Mouse (Mus musculus) thymus, postnatal 4 days (tissue): ENCODE data around the gene Mpped1.
A peak's percentile ranks its signal among the peaks of the same experiment; 100 is the strongest.

Experiments
- DNase-seq: peaks from one replicate; pipeline ENCODE4 v3.0.0; 2021

Gene Mpped1

GRCm38 (mm10) chr15:83779387-83779786 is at the start of gene Mpped1:
Gene Mpped1 (plus strand): TSS chr15:83779467.
- DNase-seq: no peak

GRCm38 (mm10) chr15:83740676-83741422 is 38.4 kb upstream of the Mpped1 start:
- DNase-seq: no peak

GRCm38 (mm10) chr15:83742018-83742417 is 37.2 kb upstream of the Mpped1 start:
- DNase-seq: no peak

- no peak for DNase-seq
Measured at GRCm38 (mm10) chr15:83746311-83746710, 33.0 kb upstream of the Mpped1 start.

- no peak for DNase-seq
Measured at GRCm38 (mm10) chr15:83748986-83749385, 30.3 kb upstream of the Mpped1 start.

- DNase-seq: no peak
Measured at GRCm38 (mm10) chr15:83749436-83749835, 29.8 kb upstream of the Mpped1 start.

- DNase-seq: peak; percentile 53
Measured at GRCm38 (mm10) chr15:83756742-83757141, 22.5 kb upstream of the Mpped1 start.

- DNase-seq: peak; percentile 14
Measured at GRCm38 (mm10) chr15:83758958-83759357, 20.3 kb upstream of the Mpped1 start.

GRCm38 (mm10) chr15:83760683-83761082 is 18.6 kb upstream of the Mpped1 start:
- DNase-seq: peak; percentile 70

GRCm38 (mm10) chr15:83761512-83761911 is 17.8 kb upstream of the Mpped1 start:
- DNase-seq: no peak

GRCm38 (mm10) chr15:83765388-83766029 is 13.8 kb upstream of the Mpped1 start:
- no peak for DNase-seq

- DNase-seq: no peak
Measured at GRCm38 (mm10) chr15:83771346-83772053, 7.8 kb upstream of the Mpped1 start.

- no peak for DNase-seq
Measured at GRCm38 (mm10) chr15:83772460-83772859, 6.8 kb upstream of the Mpped1 start.

GRCm38 (mm10) chr15:83772953-83773352 is 6.3 kb upstream of the Mpped1 start:
- no peak for DNase-seq

- DNase-seq: no peak
Measured at GRCm38 (mm10) chr15:83774922-83775321, 4.3 kb upstream of the Mpped1 start.

- no peak for DNase-seq
Measured at GRCm38 (mm10) chr15:83776265-83777000, 2.8 kb upstream of the Mpped1 start.

GRCm38 (mm10) chr15:83777476-83777875 is 1.8 kb upstream of the Mpped1 start:
- DNase-seq: no peak

GRCm38 (mm10) chr15:83779855-83780740 is 831 bp downstream of the Mpped1 start:
- no peak for DNase-seq

GRCm38 (mm10) chr15:83781304-83781703 is 2.0 kb downstream of the Mpped1 start:
- DNase-seq: no peak

- DNase-seq: no peak
Measured at GRCm38 (mm10) chr15:83782284-83782683, 3.0 kb downstream of the Mpped1 start.

GRCm38 (mm10) chr15:83784772-83785171 is 5.5 kb downstream of the Mpped1 start:
- no peak for DNase-seq

- DNase-seq: no peak
Measured at GRCm38 (mm10) chr15:83789046-83789445, 9.8 kb downstream of the Mpped1 start.
